Comparison of ENCODE assay signal across 14 mouse cellular contexts in the genomic region with DNA sequence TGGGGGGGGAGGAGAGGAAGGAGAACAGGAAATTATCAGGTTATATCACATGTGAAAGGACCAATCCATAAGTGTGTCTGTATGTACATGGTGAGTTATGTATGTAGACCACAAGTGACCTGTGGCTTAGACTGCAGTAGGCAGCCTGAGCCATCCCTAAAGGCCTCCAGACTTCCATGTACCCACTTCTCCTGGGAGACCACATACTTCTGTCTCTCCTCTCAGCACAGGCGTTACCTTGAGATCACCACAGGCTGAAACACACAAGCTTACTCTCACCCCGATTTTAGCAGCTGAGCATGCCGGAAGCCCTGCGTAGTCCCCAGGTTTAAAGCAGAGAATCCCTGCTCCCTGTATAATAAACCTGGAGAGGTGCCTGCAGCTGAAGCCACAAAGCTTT.
DNase-seq lines count a peak whose midpoint lies in the region; ATAC-seq and TF ChIP-seq lines count a peak whose summit lies in the region.
"Had no signal": no experiment of that assay in that cellular context is flagged by ENCODE, and none has a peak within 500 bp of the region (broad histone marks: within the 10 kb centered on the region; RNA-seq: fewer than 3 reads in every experiment).

No protein-coding gene starts in this region.

- no peaks in the 10 kb centered on the region for H3K27me3 ChIP-seq in heart, embryonic 11.5 days (ENCODE audit: control insufficient read depth, insufficient read depth, low read length)
- H3K27me3 ChIP-seq in E14TG2a.4 (ENCODE audit: insufficient read depth, low read length): no peaks in the 10 kb centered on the region
- peaks cover 5% of the 10 kb centered on the region; the same call in 1 of the 2 replicates for H3K27me3 ChIP-seq in hindbrain, embryonic 11.5 days (ENCODE audit: control insufficient read depth, insufficient read depth, low read length)
- no peaks in the 10 kb centered on the region; the same call in 1 of the 2 replicates for H3K27me3 ChIP-seq in midbrain, embryonic 13.5 days
- no peaks in the 10 kb centered on the region; the same call in 1 of the 2 replicates for H3K27me3 ChIP-seq in cerebellum, adult 2 months (ENCODE audit: control insufficient read depth, insufficient read depth, low read length)

- no peak for TF ChIP-seq CTCF in E14TG2a.4 (conservative IDR thresholded peaks at IDR 0.05; ENCODE audit: low read length)
- no peak for TF ChIP-seq CTCF in cerebellum, adult 2 months (IDR thresholded peaks at IDR 0.05; ENCODE audit: borderline replicate concordance, insufficient read depth, low read depth, low read length)

- ATAC-seq in heart, embryonic 11.5 days (replicated peaks; ENCODE audit: insufficient number of reproducible peaks, low FRiP score, low TSS enrichment): no peak
- ATAC-seq in hindbrain, embryonic 11.5 days (ENCODE audit: low FRiP score): peak; percentile 39; the same call in 1 of the 2 replicates
- ATAC-seq in midbrain, embryonic 13.5 days: peak; percentile 53

- no peaks in the 10 kb centered on the region for H3K36me3 ChIP-seq in heart, embryonic 11.5 days (ENCODE audit: control insufficient read depth, insufficient read depth, low read length)
- no peaks in the 10 kb centered on the region for H3K36me3 ChIP-seq in E14TG2a.4 (ENCODE audit: insufficient read depth, low read length)
- no peaks in the 10 kb centered on the region for H3K36me3 ChIP-seq in hindbrain, embryonic 11.5 days (ENCODE audit: control insufficient read depth, insufficient read depth, low read length)
- no peaks in the 10 kb centered on the region for H3K36me3 ChIP-seq in midbrain, embryonic 13.5 days

- intact Hi-C loops in heart, postnatal 14 days (cut with DNase I): no loop called here

- H3K27ac ChIP-seq in heart, embryonic 11.5 days (ENCODE audit: low read depth, low read length): no peak overlapping the region
- H3K27ac ChIP-seq in hindbrain, embryonic 11.5 days (ENCODE audit: low read depth, low read length): peak overlapping the region; percentile 76
- peak overlapping the region; percentile 88 for H3K27ac ChIP-seq in midbrain, embryonic 13.5 days
- no peak overlapping the region for H3K27ac ChIP-seq in cerebellum, adult 2 months (ENCODE audit: insufficient read depth, low read length)

- H3K4me1 ChIP-seq in heart, embryonic 11.5 days (ENCODE audit: control insufficient read depth, insufficient read depth, low read length): 0 out of 2 replicates have a peak, but pooled peaks cover 6% of the 10 kb centered on the region
- peaks cover 64% of the 10 kb centered on the region for H3K4me1 ChIP-seq in E14TG2a.4 (replicated peaks; ENCODE audit: low read depth, low read length)
- peaks cover 15% of the 10 kb centered on the region for H3K4me1 ChIP-seq in hindbrain, embryonic 11.5 days (replicated peaks; ENCODE audit: control insufficient read depth, insufficient read depth, low read length)
- peaks cover 48% of the 10 kb centered on the region for H3K4me1 ChIP-seq in midbrain, embryonic 13.5 days (replicated peaks)
- no peaks in the 10 kb centered on the region for H3K4me1 ChIP-seq in cerebellum, adult 2 months (ENCODE audit: control insufficient read depth, insufficient read depth, low read length)

- H3K9ac ChIP-seq in heart, embryonic 11.5 days (ENCODE audit: low read depth, low read length): peak overlapping the region; percentile 58; the same call in 1 of the 2 replicates
- peak overlapping the region; percentile 48; the same call in 1 of the 2 replicates for H3K9ac ChIP-seq in hindbrain, embryonic 11.5 days (ENCODE audit: low read depth, low read length)
- H3K9ac ChIP-seq in midbrain, embryonic 13.5 days (replicated peaks): peak overlapping the region; percentile 39; the same call in 1 of the 2 replicates

- H3K4me2 ChIP-seq in heart, embryonic 11.5 days: no peak overlapping the region
- H3K4me2 ChIP-seq in hindbrain, embryonic 11.5 days (replicated peaks; ENCODE audit: low read depth, low read length): no peak overlapping the region
- H3K4me2 ChIP-seq in midbrain, embryonic 13.5 days (replicated peaks): peak overlapping the region; percentile 28

- DNase-seq in heart, postnatal 14 days: no peak
- DNase-seq in hindbrain, embryonic 11.5 days (ENCODE audit: low spot score): no peak
- no peak for DNase-seq in adrenal gland, adult (ENCODE audit: inconsistent age in 2 of 2, low spot score in 1 of 2)
- DNase-seq in cerebellum, adult 2 months: no peak
- no peak for DNase-seq in left cerebral cortex, adult 8-10 months (ENCODE audit: low spot score in 2 of 2)
- DNase-seq: adrenal gland, postnatal 25 days; cerebellum, postnatal 10 days; kidney, adult 9 months; layer of hippocampus, postnatal 36 days; spleen, adult 18-20 months; thymus, postnatal 14 days had no signal

- WGBS in heart, embryonic 11.5 days (ENCODE audit: insufficient replicate concordance): 68% methylated on average over 4 of the region's 4 CpGs
- WGBS in hindbrain, embryonic 11.5 days: 40% methylated on average over 4 of the region's 4 CpGs
- 22% methylated on average over 4 of the region's 4 CpGs for WGBS in midbrain, embryonic 13.5 days
- WGBS in cerebellum, adult 2 months: 78% methylated on average over 4 of the region's 4 CpGs

- no peaks in the 10 kb centered on the region for H3K9me3 ChIP-seq in heart, embryonic 11.5 days (replicated peaks; ENCODE audit: control insufficient read depth, low read length)
- H3K9me3 ChIP-seq in E14TG2a.4 (ENCODE audit: low read length): no peaks in the 10 kb centered on the region
- H3K9me3 ChIP-seq in hindbrain, embryonic 11.5 days (ENCODE audit: control insufficient read depth, low read length): no peaks in the 10 kb centered on the region
- no peaks in the 10 kb centered on the region for H3K9me3 ChIP-seq in midbrain, embryonic 13.5 days

- no peak overlapping the region for H3K4me3 ChIP-seq in heart, embryonic 11.5 days (ENCODE audit: low read depth, low read length)
- peak overlapping the region; percentile 56 for H3K4me3 ChIP-seq in E14TG2a.4 (replicated peaks; ENCODE audit: low read length)
- H3K4me3 ChIP-seq in hindbrain, embryonic 11.5 days (ENCODE audit: low read depth, low read length): no peak overlapping the region
- no peak overlapping the region for H3K4me3 ChIP-seq in midbrain, embryonic 13.5 days (replicated peaks)
- H3K4me3 ChIP-seq in cerebellum, adult 2 months (replicated peaks; ENCODE audit: insufficient read depth, low read depth, low read length): no peak overlapping the region

- TF ChIP-seq POLR2A in cerebellum, adult 2 months (IDR thresholded peaks at IDR 0.05; ENCODE audit: borderline replicate concordance, insufficient read depth, low read length): no peak

Comparison
In these comparisons a context has a peak if more than half of its experiments do, and no peak if none do; other contexts are left out.
1. H3K27ac ChIP-seq: peak in hindbrain, embryonic 11.5 days (single experiment) and midbrain, embryonic 13.5 days (single experiment); none in heart, embryonic 11.5 days (single experiment) and cerebellum, adult 2 months (single experiment).
2. Peak in every context shown above with its lines, with median percentiles within 50 percentile points of each other: H3K9ac ChIP-seq.